Comparison of ENCODE assay signal across 8 mouse cellular contexts in genomic region chr14:76882711-76883171, GRCm38 (mm10).
DNase-seq lines count a peak whose midpoint lies in the region; ATAC-seq and TF ChIP-seq lines count a peak whose summit lies in the region.

No protein-coding gene starts in this region.

- no peak overlapping the region for H3K4me3 ChIP-seq in C2C12 (ENCODE audit: insufficient read depth, poor library complexity, severe bottlenecking)
- no peak overlapping the region for H3K4me3 ChIP-seq in embryonic facial prominence, embryonic 15.5 days (replicated peaks)
- 0 out of 2 replicates have a peak overlapping the region, but pooled peaks have one; percentile 6 for H3K4me3 ChIP-seq in heart, embryonic 10.5 days
- no peak overlapping the region for H3K4me3 ChIP-seq in lung, embryonic 14.5 days (ENCODE audit: low read depth, low read length)

- no peaks in the 10 kb centered on the region for H3K36me3 ChIP-seq in C2C12 (ENCODE audit: control insufficient read depth, insufficient read depth)
- H3K36me3 ChIP-seq in embryonic facial prominence, embryonic 15.5 days, result no peaks in the 10 kb centered on the region
- no peaks in the 10 kb centered on the region for H3K36me3 ChIP-seq in heart, embryonic 10.5 days
- no peaks in the 10 kb centered on the region for H3K36me3 ChIP-seq in lung, embryonic 14.5 days (ENCODE audit: insufficient read depth)

- H3K9me3 ChIP-seq in embryonic facial prominence, embryonic 15.5 days (replicated peaks), result no peaks in the 10 kb centered on the region
- no peaks in the 10 kb centered on the region for H3K9me3 ChIP-seq in heart, embryonic 10.5 days
- no peaks in the 10 kb centered on the region for H3K9me3 ChIP-seq in lung, embryonic 14.5 days (ENCODE audit: low read depth, low read length)

- H3ac ChIP-seq in C2C12 (ENCODE audit: control insufficient read depth, insufficient read length, low read depth), result no peak overlapping the region

- peak; percentile 51; the same call in 1 of the 2 replicates for ATAC-seq in embryonic facial prominence, embryonic 15.5 days (ENCODE audit: insufficient number of reproducible peaks, low FRiP score, low TSS enrichment, low read depth)
- ATAC-seq in lung, embryonic 14.5 days (ENCODE audit: insufficient read depth), result peak; percentile 87
- ATAC-seq in activated CD4-positive, CD25-positive, alpha-beta regulatory T cell, adult 4 months, result no peak

- no peak overlapping the region for H3K27ac ChIP-seq in embryonic facial prominence, embryonic 15.5 days (replicated peaks)
- 0 out of 2 replicates have a peak overlapping the region, but pooled peaks have one; percentile 38 for H3K27ac ChIP-seq in heart, embryonic 10.5 days
- peak overlapping the region; percentile 72 for H3K27ac ChIP-seq in lung, embryonic 14.5 days (ENCODE audit: low read depth)

- no peak overlapping the region for H3K4me2 ChIP-seq in embryonic facial prominence, embryonic 15.5 days (replicated peaks)
- H3K4me2 ChIP-seq in lung, embryonic 14.5 days, result peak overlapping the region; percentile 36

- no peaks in the 10 kb centered on the region for H3K79me2 ChIP-seq in C2C12 (ENCODE audit: control insufficient read depth, insufficient read depth)

- H3K79me3 ChIP-seq in C2C12 (ENCODE audit: low read depth), result no peaks in the 10 kb centered on the region

- no peak for TF ChIP-seq CTCF in C2C12 (IDR thresholded peaks at IDR 0.05; ENCODE audit: control insufficient read depth, insufficient read depth, insufficient read length)
- TF ChIP-seq CTCF in lung, embryonic 14.5 days (IDR thresholded peaks at IDR 0.05; ENCODE audit: low read depth), result no peak

- peaks cover 12% of the 10 kb centered on the region for H3K4me1 ChIP-seq in embryonic facial prominence, embryonic 15.5 days
- peaks cover 22% of the 10 kb centered on the region for H3K4me1 ChIP-seq in heart, embryonic 10.5 days
- peaks cover 15% of the 10 kb centered on the region; the same call in 1 of the 2 replicates for H3K4me1 ChIP-seq in lung, embryonic 14.5 days (ENCODE audit: insufficient read depth)

- no peak overlapping the region for H3K9ac ChIP-seq in embryonic facial prominence, embryonic 15.5 days
- no peak overlapping the region for H3K9ac ChIP-seq in lung, embryonic 14.5 days

- DNase-seq in brain, adult 2 months (ENCODE audit: low read depth, low spot score), result peak; percentile 84
- peak; percentile 86 for DNase-seq in heart, embryonic 10.5 days (ENCODE audit: low spot score)
- peak; percentile 96 for DNase-seq in kidney, adult 9 months
- peak; percentile 89 for DNase-seq in lung, embryonic 14.5 days
- DNase-seq in ovary, postnatal 10 days (ENCODE audit: low spot score), result peak; percentile 33

- no peaks in the 10 kb centered on the region for H3K27me3 ChIP-seq in C2C12 (ENCODE audit: control insufficient read depth, insufficient read depth, insufficient read length)
- no peaks in the 10 kb centered on the region for H3K27me3 ChIP-seq in embryonic facial prominence, embryonic 15.5 days
- no peaks in the 10 kb centered on the region for H3K27me3 ChIP-seq in heart, embryonic 10.5 days (ENCODE audit: insufficient read depth, poor library complexity, severe bottlenecking)
- no peaks in the 10 kb centered on the region for H3K27me3 ChIP-seq in lung, embryonic 14.5 days (ENCODE audit: insufficient read depth, low read length)

- WGBS in embryonic facial prominence, embryonic 15.5 days, result 17% methylated on average over 5 of the region's 5 CpGs
- 13% methylated on average over 5 of the region's 5 CpGs for WGBS in heart, embryonic 10.5 days
- WGBS in lung, embryonic 14.5 days, result 11% methylated on average over 5 of the region's 5 CpGs

TF ChIP-seq in C2C12, 6 proteins besides CTCF, POLR2A, EP300 and RAD21:
- TF ChIP-seq USF1 (IDR thresholded peaks at IDR 0.05; ENCODE audit: low read depth) (no peak), MYOD1 (IDR thresholded peaks at IDR 0.05; ENCODE audit: control insufficient read depth, insufficient read length, low read depth) (peak; percentile 61)

Comparison
In these comparisons a context has a peak if more than half of its experiments do, and no peak if none do; other contexts are left out.
1. DNase-seq: peak in every context shown above with its lines; median percentile 96 in kidney, adult 9 months; 89 in lung, embryonic 14.5 days; 86 in heart, embryonic 10.5 days; 84 in brain, adult 2 months; 33 in ovary, postnatal 10 days.